Mouse (Mus musculus) stomach, postnatal 0 days (tissue): Measurements from ENCODE around the gene Btbd9.

Source experiments
- CTCF ChIP-seq: IDR thresholded peaks from 2 replicates; pipeline ENCODE4 v1.5.1; 2016; ENCODE audit warnings: antibody characterized with exemption, low read depth, mild to moderate bottlenecking, moderate library complexity
- EP300 ChIP-seq: optimal IDR thresholded peaks from 2 replicates; pipeline ENCODE3; 2016; ENCODE audit warnings: antibody characterized with exemption

DNA sequence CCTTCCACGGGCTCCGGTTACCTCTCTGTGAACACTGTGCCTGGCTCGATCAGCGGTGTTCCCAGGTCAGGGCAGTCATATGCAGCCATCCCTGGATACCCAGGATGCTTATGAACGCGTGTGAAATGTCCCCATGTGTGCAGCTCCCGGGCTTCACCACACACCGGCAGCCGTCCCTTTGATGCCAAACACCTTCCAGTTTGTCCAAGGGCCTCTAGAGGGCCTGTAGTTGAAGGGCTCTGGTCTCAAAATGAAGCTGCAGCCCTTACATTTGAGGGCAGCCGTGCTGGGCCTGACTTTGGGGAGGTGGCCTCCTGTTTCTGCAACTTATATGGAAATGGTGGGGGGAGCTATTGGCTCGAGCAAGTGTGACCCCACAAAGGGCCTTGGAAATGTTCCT lies 353.9 kb downstream of the Btbd9 start:
- TF ChIP-seq CTCF = no peak
- TF ChIP-seq EP300 = no peak
